Mouse (Mus musculus) NIH3T3 (cell line): ENCODE results near the gene Naa40.

Experiments used
- DNase-seq: peaks from one replicate; pipeline ENCODE4 v3.0.0-alpha.2; 2012; ENCODE audit warnings: low read depth

Gene Naa40

GRCm38 (mm10) chr19:7265478-7266191, 24.7 kb upstream of the Naa40 start:
- peak; percentile 31 for DNase-seq

- peak; percentile 45 for DNase-seq
Measured at GRCm38 (mm10) chr19:7264766-7265331, 23.9 kb upstream of the Naa40 start.

GRCm38 (mm10) chr19:7264088-7264765, 23.2 kb upstream of the Naa40 start:
- peak; percentile 95 for DNase-seq

- DNase-seq, result no peak
Measured at GRCm38 (mm10) chr19:7262592-7262991, 21.6 kb upstream of the Naa40 start.

GRCm38 (mm10) chr19:7261964-7262363, 21.0 kb upstream of the Naa40 start:
- DNase-seq, result no peak

- no peak for DNase-seq
Measured at GRCm38 (mm10) chr19:7261476-7261875, 20.5 kb upstream of the Naa40 start.

GRCm38 (mm10) chr19:7257881-7258280, 16.9 kb upstream of the Naa40 start:
- DNase-seq, result peak; percentile 57

- no peak for DNase-seq
Measured at GRCm38 (mm10) chr19:7246021-7246420, 5.0 kb upstream of the Naa40 start.

- peak; percentile 26 for DNase-seq
Measured at GRCm38 (mm10) chr19:7240291-7240690, 692 bp downstream of the Naa40 start.

- DNase-seq, result no peak
Measured at GRCm38 (mm10) chr19:7239574-7239973, 1.4 kb downstream of the Naa40 start.

- no peak for DNase-seq
Measured at GRCm38 (mm10) chr19:7236742-7237141, 4.2 kb downstream of the Naa40 start.

GRCm38 (mm10) chr19:7236011-7236410, 5.0 kb downstream of the Naa40 start:
- DNase-seq, result no peak

- DNase-seq, result no peak
Measured at GRCm38 (mm10) chr19:7235461-7235860, 5.5 kb downstream of the Naa40 start.

- DNase-seq, result peak; percentile 92
Measured at GRCm38 (mm10) chr19:7234537-7235221, 6.3 kb downstream of the Naa40 start.

GRCm38 (mm10) chr19:7226511-7226914, 14.5 kb downstream of the Naa40 start:
- no peak for DNase-seq

GRCm38 (mm10) chr19:7225096-7225690, 15.8 kb downstream of the Naa40 start:
- DNase-seq, result no peak

GRCm38 (mm10) chr19:7224253-7224652, 16.7 kb downstream of the Naa40 start:
- DNase-seq, result no peak

- DNase-seq, result no peak
Measured at GRCm38 (mm10) chr19:7223488-7223887, 17.5 kb downstream of the Naa40 start.

GRCm38 (mm10) chr19:7222196-7222595, 18.8 kb downstream of the Naa40 start:
- DNase-seq, result no peak

GRCm38 (mm10) chr19:7218753-7219152, 22.2 kb downstream of the Naa40 start:
- no peak for DNase-seq

GRCm38 (mm10) chr19:7217926-7218267, 23.1 kb downstream of the Naa40 start:
- no peak for DNase-seq

GRCm38 (mm10) chr19:7217162-7217925, 23.6 kb downstream of the Naa40 start, which contains the start of gene Cox8a:
Gene Cox8a (minus strand): TSS chr19:7217616.
- peak; percentile 99 for DNase-seq
